Mouse (Mus musculus): Measurements from ENCODE around the gene Map2k7. TPM values are rescaled to one million over a fixed set of nuclear protein-coding genes. Genes with fewer than 3 reads are reported as not detected.

Map2k7 gene
- total RNA-seq, 1 experiment from 2014 or later = 51.6 TPM

GRCm38 (mm10) chr8:4292738-4293137 lies 54.2 kb downstream of the Map2k7 start:
- ATAC-seq (replicated peaks in 1 of 2; ENCODE audit: insufficient read depth in 1 of 2, low FRiP score in 2 of 2, low TSS enrichment in 1 of 2, low read depth in 1 of 2, poor library complexity in 2 of 2, severe bottlenecking in 2 of 2) = no peak

Other genes with a start within 250 kb of the Map2k7 start
- 0.19 TPM in 1 of 2 replicates, not detected in the other for gene Cd209f, start 132.9 kb upstream of the Map2k7 start, total RNA-seq (2017)
- gene Cd209g, start 104.6 kb upstream of the Map2k7 start, total RNA-seq (2017) = 1.1 TPM in 1 of 2 replicates, not detected in the other
- gene Evi5l, start 72.2 kb upstream of the Map2k7 start, total RNA-seq (2017) = 9.3 and 14.3 TPM in 2 replicates
- 0.30 and 0.63 TPM in 2 replicates for gene Prr36, start 21.3 kb upstream of the Map2k7 start, total RNA-seq (2017)
- not detected in 2 replicates for gene Lrrc8e, start 11.9 kb upstream of the Map2k7 start, total RNA-seq (2017)
- gene Gm49320, start 125 bp downstream of the Map2k7 start, total RNA-seq (2017) = 1.3 TPM in 1 of 2 replicates, not detected in the other
- gene Tgfbr3l, start 9.5 kb downstream of the Map2k7 start, total RNA-seq (2017) = 1.6 and 6.0 TPM in 2 replicates
- 12.8 and 13.9 TPM in 2 replicates for gene Snapc2, start 14.3 kb downstream of the Map2k7 start, total RNA-seq (2017)
- 4.7 and 7.3 TPM in 2 replicates for gene Ctxn1, start 20.5 kb downstream of the Map2k7 start, total RNA-seq (2017)
- gene Timm44, start 37.2 kb downstream of the Map2k7 start, total RNA-seq (2017) = 126 and 143 TPM in 2 replicates
- gene Ccl25, start 86.5 kb downstream of the Map2k7 start, total RNA-seq (2017) = 9.6 and 13.9 TPM in 2 replicates
- gene Elavl1, start 86.7 kb downstream of the Map2k7 start, total RNA-seq (2017) = 67.0 and 88.5 TPM in 2 replicates

Measured in hematopoietic stem cell, adult 5-6 weeks (primary cell).